Comparison of ENCODE assay signal across 12 mouse cellular contexts in genomic region chr11:103355251-103355650, GRCm38 (mm10). TPM values are rescaled to one million over a fixed set of nuclear protein-coding genes. Genes with fewer than 3 reads are reported as not detected.
A peak's percentile ranks its signal among the peaks of the same experiment; 100 is the strongest.
DNase-seq lines count a peak whose midpoint lies in the region; ATAC-seq and TF ChIP-seq lines count a peak whose summit lies in the region.
"Had no signal": no experiment of that assay in that cellular context is flagged by ENCODE, and none has a peak within 500 bp of the region (broad histone marks: within the 10 kb centered on the region; RNA-seq: fewer than 3 reads in every experiment).

No protein-coding gene starts in this region.

- 14% methylated on average over 11 of the region's 11 CpGs for WGBS in lung, embryonic 14.5 days
- WGBS in lung, adult 2 months, result 40% methylated on average over 11 of the region's 11 CpGs
- WGBS in embryonic facial prominence, embryonic 14.5 days, result 12% methylated on average over 11 of the region's 11 CpGs

- no peak overlapping the region for H3K9ac ChIP-seq in lung, embryonic 14.5 days
- H3K9ac ChIP-seq in embryonic facial prominence, embryonic 14.5 days (ENCODE audit: low read depth, low read length), result no peak overlapping the region
- H3K9ac ChIP-seq: hindbrain, embryonic 15.5 days; liver, postnatal 0 days had no signal

- no peaks in the 10 kb centered on the region for H3K36me3 ChIP-seq in lung, embryonic 14.5 days (ENCODE audit: insufficient read depth)
- no peaks in the 10 kb centered on the region for H3K36me3 ChIP-seq in embryonic facial prominence, embryonic 14.5 days (ENCODE audit: control insufficient read depth, insufficient read depth, low read length)
- H3K36me3 ChIP-seq: hindbrain, embryonic 15.5 days had no signal

- no peaks in the 10 kb centered on the region; the same call in 1 of the 2 replicates for H3K9me3 ChIP-seq in lung, embryonic 14.5 days (ENCODE audit: low read depth, low read length)
- H3K9me3 ChIP-seq in embryonic facial prominence, embryonic 14.5 days (ENCODE audit: control insufficient read depth, low read length), result 0 out of 2 replicates have a peak, but pooled peaks cover 3% of the 10 kb centered on the region
- H3K9me3 ChIP-seq: hindbrain, embryonic 15.5 days had no signal

- no peak for ATAC-seq in lung, embryonic 14.5 days (ENCODE audit: insufficient read depth)
- ATAC-seq in embryonic facial prominence, embryonic 14.5 days (ENCODE audit: low read depth), result no peak
- ATAC-seq: liver, postnatal 0 days had no signal

- no peak for TF ChIP-seq CTCF in lung, embryonic 14.5 days (IDR thresholded peaks at IDR 0.05; ENCODE audit: low read depth)
- no peak for TF ChIP-seq CTCF in lung, adult 2 months (IDR thresholded peaks at IDR 0.05; ENCODE audit: insufficient read depth, low read length)
- no peak for TF ChIP-seq CTCF in gastrocnemius, adult 2 months (IDR thresholded peaks at IDR 0.05)

- TF ChIP-seq POLR2A in lung, adult 2 months (IDR thresholded peaks at IDR 0.05; ENCODE audit: borderline replicate concordance, extremely low read depth, low read depth, low read length), result no peak

- DNase-seq in lung, embryonic 14.5 days, result peak; percentile 76
- no peak for DNase-seq in lung, adult 2 months
- peak; percentile 54 for DNase-seq in embryonic facial prominence, embryonic 14.5 days (ENCODE audit: low spot score)
- DNase-seq in kidney, adult 11 months, result peak; percentile 94
- peak; percentile 87 to 94 for DNase-seq in kidney, postnatal 36 days
- DNase-seq in right cerebral cortex, adult 18-20 months, result no peak
- no peak for DNase-seq in gastrocnemius, adult 2 months
- DNase-seq: adrenal gland, postnatal 14 days; gastrocnemius, postnatal 25 days; layer of hippocampus, adult 9-11 months; liver, postnatal 0 days had no signal

- H3K27me3 ChIP-seq in lung, embryonic 14.5 days (ENCODE audit: insufficient read depth, low read length), result peaks cover 12% of the 10 kb centered on the region
- H3K27me3 ChIP-seq in embryonic facial prominence, embryonic 14.5 days (replicated peaks; ENCODE audit: control insufficient read depth, insufficient read depth, low read length), result peaks cover 10% of the 10 kb centered on the region; the same call in 1 of the 2 replicates

- no peak overlapping the region for H3K27ac ChIP-seq in lung, embryonic 14.5 days (ENCODE audit: low read depth)
- H3K27ac ChIP-seq in embryonic facial prominence, embryonic 14.5 days (replicated peaks; ENCODE audit: low read depth, low read length), result no peak overlapping the region
- no peak overlapping the region for H3K27ac ChIP-seq in gastrocnemius, adult 2 months
- H3K27ac ChIP-seq: hindbrain, embryonic 15.5 days had no signal

- no peak overlapping the region for H3K4me3 ChIP-seq in lung, embryonic 14.5 days (ENCODE audit: low read depth, low read length)
- no peak overlapping the region for H3K4me3 ChIP-seq in lung, adult 2 months (replicated peaks; ENCODE audit: extremely low read depth, low read depth, low read length)
- no peak overlapping the region for H3K4me3 ChIP-seq in embryonic facial prominence, embryonic 14.5 days (ENCODE audit: low read depth, low read length)
- H3K4me3 ChIP-seq in gastrocnemius, adult 2 months, result no peak overlapping the region
- H3K4me3 ChIP-seq: hindbrain, embryonic 15.5 days had no signal

- H3K4me1 ChIP-seq in lung, embryonic 14.5 days (ENCODE audit: insufficient read depth), result no peaks in the 10 kb centered on the region
- peaks cover 15% of the 10 kb centered on the region for H3K4me1 ChIP-seq in lung, adult 2 months (ENCODE audit: control insufficient read depth, insufficient read depth, low read length)
- peaks cover 17% of the 10 kb centered on the region; the same call in 1 of the 2 replicates for H3K4me1 ChIP-seq in embryonic facial prominence, embryonic 14.5 days (ENCODE audit: control insufficient read depth, insufficient read depth, low read length)

- no peak overlapping the region for H3K4me2 ChIP-seq in lung, embryonic 14.5 days
- no peak overlapping the region for H3K4me2 ChIP-seq in embryonic facial prominence, embryonic 14.5 days (ENCODE audit: low read depth, low read length)
- H3K4me2 ChIP-seq: hindbrain, embryonic 15.5 days had no signal

- intact Hi-C loops in gastrocnemius, adult 2 months (cut with DNase I), result loop anchor here (5.0 to 10.0 kb wide), 2 partner anchors 112 to 320 kb away; no protein-coding TSS in a partner anchor

RNA-seq across cellular contexts. Expression of gene Arhgap27, which starts 8.2 kb away (rescaled TPM):
- polyA plus RNA-seq in lung, embryonic 14.5 days (2014; fragmentation: Nextera tagmentation; extraction: Ambion mirVana), result 16.8 and 20.6 TPM in 2 replicates
- polyA plus RNA-seq in lung, adult 2 months (2012; rRNA removed), result 71.4 and 83.7 TPM in 2 replicates
- 8.6 and 9.4 TPM in 2 replicates for polyA plus RNA-seq in embryonic facial prominence, embryonic 14.5 days (2014; fragmentation: Nextera tagmentation; extraction: Ambion mirVana)
- total RNA-seq in gastrocnemius, adult 2 months (2021), result 1 to 10 TPM; 6.0 to 8.8 TPM

RNA-seq across cellular contexts. Expression of gene Plekhm1, which starts 57.2 kb away (rescaled TPM):
- polyA plus RNA-seq in lung, embryonic 14.5 days (2014; fragmentation: Nextera tagmentation; extraction: Ambion mirVana), result 9.3 and 9.4 TPM in 2 replicates
- polyA plus RNA-seq in lung, adult 2 months (2012; rRNA removed), result 23.9 and 28.0 TPM in 2 replicates
- polyA plus RNA-seq in embryonic facial prominence, embryonic 14.5 days (2014; fragmentation: Nextera tagmentation; extraction: Ambion mirVana), result 8.1 and 8.7 TPM in 2 replicates
- 10 to 100 TPM; 12.3 to 13.7 TPM for total RNA-seq in gastrocnemius, adult 2 months (2021)

Comparison
In these comparisons a context has a peak if more than half of its experiments do, and no peak if none do; other contexts are left out.
1. DNase-seq: peak in lung, embryonic 14.5 days (single experiment), embryonic facial prominence, embryonic 14.5 days (single experiment), kidney, adult 11 months (single experiment) and kidney, postnatal 36 days (2 of 2); none in lung, adult 2 months (single experiment), right cerebral cortex, adult 18-20 months (single experiment) and gastrocnemius, adult 2 months (single experiment).